Mouse (Mus musculus) embryonic facial prominence, embryonic 12.5 days (tissue): ENCODE data around the gene Cnppd1. TPM values are rescaled to one million over a fixed set of nuclear protein-coding genes. Genes with fewer than 3 reads are reported as not detected.

ENCODE experiments used
- ATAC-seq: fragments of 200-750 bp; cut with Nextera tagmentation; 2 replicates; pipeline ENCODE4 v1.8.0; 2017; ENCODE audit not compliant: insufficient number of reproducible peaks, insufficient read depth, low FRiP score, low TSS enrichment
- H3K27ac ChIP-seq: fragments of 300-500 bp; sonication (generic); 2 replicates; pipeline ENCODE4 v1.5.1; 2016; ENCODE audit warnings: mild to moderate bottlenecking
- H3K27me3 ChIP-seq: fragments of 300-500 bp; sonication (generic); 2 replicates; pipeline ENCODE4 v1.6.1; 2016; ENCODE audit warnings: mild to moderate bottlenecking, moderate library complexity
- H3K36me3 ChIP-seq: fragments of 300-500 bp; sonication (generic); 2 replicates; pipeline ENCODE4 v1.6.1; 2016; ENCODE audit warnings: mild to moderate bottlenecking
- H3K4me1 ChIP-seq: fragments of 300-500 bp; sonication (generic); 2 replicates; pipeline ENCODE4 v1.6.1; 2016
- H3K4me2 ChIP-seq: fragments of 300-500 bp; sonication (generic); replicated peaks from 2 replicates; pipeline ENCODE4 v1.6.1; 2016; ENCODE audit warnings: mild to moderate bottlenecking, moderate library complexity
- H3K4me3 ChIP-seq: fragments of 300-500 bp; sonication (generic); 2 replicates; pipeline ENCODE4 v1.5.1; 2016; ENCODE audit warnings: mild to moderate bottlenecking
- H3K9ac ChIP-seq: fragments of 300-500 bp; sonication (generic); 2 replicates; pipeline ENCODE4 v1.6.1; 2016; ENCODE audit warnings: mild to moderate bottlenecking, moderate library complexity
- H3K9me3 ChIP-seq: fragments of 300-500 bp; sonication (generic); 2 replicates; pipeline ENCODE4 v1.6.1; 2016; ENCODE audit warnings: mild to moderate bottlenecking, moderate library complexity
- WGBS: fragments of 180-500 bp; shearing (Covaris S2); methylation state at CpG from one replicate; pipeline ENCODE4 v1.1.7; 2016; 5-methylcytosine and 5-hydroxymethylcytosine counted together
- polyA plus RNA-seq: library from polyadenylated mRNA; unstranded; fragments of >200 nt; fragmentation: Nextera tagmentation; extraction: Ambion mirVana; gene quantifications from 2 replicates; pipeline ENCODE4 v1.2.1, GENCODE M21; 2016

The Cnppd1 gene
- polyA plus RNA-seq, 1 experiment from 2014 or later = 45.1 TPM

DNA sequence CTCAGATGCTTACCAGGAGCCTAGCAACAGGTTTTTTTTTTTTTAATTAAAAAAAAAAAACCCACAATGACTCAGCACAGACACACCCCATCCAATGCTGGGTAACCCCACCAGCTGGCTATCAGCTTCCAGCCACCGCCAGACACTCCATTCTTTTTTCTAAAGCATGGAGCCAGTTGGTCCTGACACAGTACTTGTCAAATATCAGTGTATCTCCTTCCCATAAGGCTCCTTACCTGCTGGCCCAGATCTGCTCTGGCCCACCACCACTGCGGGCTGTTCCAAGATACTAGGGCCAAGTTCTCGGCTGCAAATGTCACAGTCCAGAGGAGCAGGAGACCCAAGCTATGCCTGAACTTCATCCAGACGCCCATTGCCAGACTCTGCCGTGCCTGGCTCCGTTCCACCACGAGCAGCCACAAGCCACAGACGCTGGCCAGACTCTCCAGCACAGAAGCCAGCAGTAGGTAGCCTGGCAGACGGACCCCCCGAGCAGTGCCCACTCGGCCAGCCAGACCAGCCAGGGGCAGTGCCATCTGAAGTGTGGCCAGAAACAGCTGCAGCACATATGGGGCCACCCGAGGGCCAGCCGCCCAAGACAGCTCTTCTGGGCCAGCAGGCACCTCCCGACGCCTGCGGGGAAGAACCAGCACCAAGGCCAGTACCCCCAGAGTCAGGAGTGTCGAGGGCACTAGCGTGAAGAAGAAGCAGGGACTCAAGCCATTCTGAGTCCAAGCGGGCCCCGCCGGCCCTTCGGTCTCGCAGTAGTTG lies 37.0 kb upstream of the Cnppd1 start:
- Histone ChIP-seq H3K27me3 (no peaks in the 10 kb centered on the region), H3K9ac (peak overlapping the region; percentile 58), H3K4me2 (peak overlapping the region; percentile 89), H3K36me3 (peaks cover 58% of the 10 kb centered on the region), H3K9me3 (no peaks in the 10 kb centered on the region), H3K4me3 (peak overlapping the region; percentile 57), H3K27ac (no peak overlapping the region), H3K4me1 (peaks cover 16% of the 10 kb centered on the region)
- peak; percentile 11; the same call in 1 of the 2 replicates for ATAC-seq
- 11% methylated on average over 23 of the region's 23 CpGs for WGBS

DNA sequence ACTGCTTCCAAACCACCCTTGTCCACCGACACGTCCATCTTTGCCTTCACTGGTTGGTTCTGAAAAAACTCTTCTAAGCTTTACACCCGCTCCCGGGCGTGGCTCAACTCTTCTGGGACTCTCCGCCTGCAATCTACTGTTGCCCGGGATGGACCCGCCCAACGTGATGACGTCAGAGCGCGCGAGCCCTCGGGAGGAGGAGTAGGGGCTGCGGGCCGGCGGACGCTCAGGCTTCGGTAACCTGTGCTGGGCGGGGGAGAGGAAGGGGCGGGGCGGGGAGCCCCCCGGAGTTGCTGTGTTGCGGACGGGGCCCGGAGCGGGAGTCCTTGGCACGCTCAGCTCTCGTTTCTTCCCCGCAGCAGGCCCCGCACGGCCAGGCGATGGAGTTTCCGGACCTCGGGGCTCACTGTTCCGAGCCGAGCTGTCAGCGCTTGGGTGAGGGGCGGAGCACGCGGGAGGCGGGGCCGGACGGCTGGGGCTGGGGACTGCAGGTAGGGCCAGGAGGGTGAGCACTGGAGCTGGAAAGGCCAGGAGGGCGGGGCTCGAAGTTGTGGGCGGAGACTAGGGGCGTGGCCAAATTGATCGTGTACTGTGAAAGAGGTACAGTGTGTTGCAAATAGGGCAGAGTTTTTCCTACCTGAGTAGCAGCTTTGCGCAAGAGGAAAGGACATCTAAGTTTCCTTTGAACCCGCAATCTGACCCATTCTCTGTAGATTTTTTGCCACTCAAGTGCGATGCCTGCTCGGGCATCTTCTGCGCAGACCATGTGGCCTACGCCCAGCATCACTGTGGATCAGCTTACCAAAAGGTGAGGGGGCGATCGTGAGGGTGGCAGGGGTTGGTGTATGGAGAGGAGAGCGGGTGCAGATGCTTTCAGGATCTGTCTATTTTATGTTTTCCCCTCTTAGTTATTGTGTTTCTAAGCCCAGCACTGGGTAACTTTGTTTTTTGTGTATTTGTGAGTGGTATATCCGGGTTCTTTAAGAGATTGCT lies 26.3 kb upstream of the Cnppd1 start, which contains the start of gene Zfand2b:
Gene Zfand2b, plus strand, starts transcription at position 175 of the 993 bp plus-strand sequence.
- H3K27ac ChIP-seq = peak within 1 kb of the TSS; percentile 93
- 2% methylated on average over 57 of the region's 59 CpGs for WGBS
- peak; percentile 98 for ATAC-seq

GRCm38 (mm10) chr1:75168093-75168471 lies 25.6 kb upstream of the Cnppd1 start:
- H3K9ac ChIP-seq = peak overlapping the region; percentile 58
- peak overlapping the region; percentile 93 for H3K27ac ChIP-seq
- peaks cover 13% of the 10 kb centered on the region for H3K4me1 ChIP-seq
- H3K4me2 ChIP-seq = peak overlapping the region; percentile 65
- no peak for ATAC-seq
- 8% methylated on average over 7 of the region's 7 CpGs for WGBS
- peaks cover 30% of the 10 kb centered on the region for H3K36me3 ChIP-seq
- H3K27me3 ChIP-seq = no peaks in the 10 kb centered on the region
- H3K9me3 ChIP-seq = no peaks in the 10 kb centered on the region
- H3K4me3 ChIP-seq = peak overlapping the region; percentile 75

More for the DNA sequence above, 26.3 kb upstream of the Cnppd1 start, which contains the start of gene Zfand2b:
- H3K9ac ChIP-seq = peak within 1 kb of the TSS; percentile 58
- H3K36me3 ChIP-seq = peaks cover 37% of the 10 kb centered on the region
- H3K4me1 ChIP-seq = peaks cover 13% of the 10 kb centered on the region
- H3K4me3 ChIP-seq = peak within 1 kb of the TSS; percentile 75
- no peaks in the 10 kb centered on the region for H3K27me3 ChIP-seq
- peak within 1 kb of the TSS; percentile 65 for H3K4me2 ChIP-seq
- H3K9me3 ChIP-seq = no peaks in the 10 kb centered on the region

DNA sequence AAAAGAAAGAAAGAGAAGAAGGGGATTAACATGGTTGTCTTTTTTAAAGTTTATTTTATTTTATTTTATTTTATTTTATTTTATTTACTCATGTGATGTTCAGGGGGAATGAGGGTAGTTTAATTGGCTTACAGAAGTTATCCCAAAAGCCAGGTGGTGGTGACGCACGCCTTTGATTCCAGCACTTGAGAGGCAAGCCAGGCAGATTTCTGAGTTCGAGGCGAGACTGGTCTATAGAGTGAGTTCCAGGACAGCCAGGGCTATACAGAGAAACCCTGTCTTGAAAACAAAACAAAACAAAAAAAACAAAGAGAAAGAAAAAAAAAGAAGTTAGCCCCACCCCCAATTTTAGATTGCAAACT lies 17.7 kb upstream of the Cnppd1 start:
- Histone ChIP-seq H3K9ac (no peak overlapping the region), H3K4me1 (no peaks in the 10 kb centered on the region), H3K27ac (no peak overlapping the region), H3K4me2 (no peak overlapping the region), H3K36me3 (no peaks in the 10 kb centered on the region), H3K9me3 (no peaks in the 10 kb centered on the region), H3K27me3 (0 out of 2 replicates have a peak, but pooled peaks cover 3% of the 10 kb centered on the region), H3K4me3 (no peak overlapping the region)
- no peak for ATAC-seq
- 88% methylated on average over 4 of the region's 4 CpGs for WGBS

GRCm38 (mm10) chr1:75159540-75160255 lies 17.2 kb upstream of the Cnppd1 start:
- no peak for ATAC-seq
- H3K9ac ChIP-seq = no peak overlapping the region
- no peaks in the 10 kb centered on the region for H3K9me3 ChIP-seq
- H3K36me3 ChIP-seq = no peaks in the 10 kb centered on the region
- 0 out of 2 replicates have a peak, but pooled peaks cover 3% of the 10 kb centered on the region for H3K27me3 ChIP-seq
- no peak overlapping the region for H3K4me2 ChIP-seq
- WGBS = 68% methylated on average over 5 of the region's 5 CpGs
- no peaks in the 10 kb centered on the region for H3K4me1 ChIP-seq
- H3K4me3 ChIP-seq = no peak overlapping the region
- no peak overlapping the region for H3K27ac ChIP-seq

DNA sequence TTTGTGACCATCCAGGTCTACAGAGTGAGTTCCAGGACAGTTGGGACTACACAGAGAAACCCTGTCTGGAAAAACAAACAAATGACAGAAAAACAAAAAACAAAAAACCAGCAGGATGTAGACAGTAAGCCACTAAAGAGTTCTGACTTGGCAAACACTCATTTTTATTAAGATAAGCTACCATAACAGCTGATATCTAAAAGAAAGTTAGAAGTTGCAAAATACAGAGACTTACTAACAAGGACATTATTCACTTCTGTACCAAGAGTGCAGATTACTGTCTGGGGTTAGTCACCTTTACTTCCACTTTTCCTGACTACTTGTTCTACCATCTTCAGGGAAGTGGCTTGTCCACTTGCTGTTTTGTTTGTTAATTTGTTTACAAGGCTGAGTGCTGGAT lies 16.5 kb upstream of the Cnppd1 start:
- H3K4me2 ChIP-seq = no peak overlapping the region
- H3K4me3 ChIP-seq = no peak overlapping the region
- H3K27ac ChIP-seq = no peak overlapping the region
- H3K36me3 ChIP-seq = no peaks in the 10 kb centered on the region
- no peak overlapping the region for H3K9ac ChIP-seq
- ATAC-seq = no peak
- H3K27me3 ChIP-seq = 0 out of 2 replicates have a peak, but pooled peaks cover 3% of the 10 kb centered on the region
- H3K4me1 ChIP-seq = no peaks in the 10 kb centered on the region
- H3K9me3 ChIP-seq = no peaks in the 10 kb centered on the region

- no peak overlapping the region for H3K4me2 ChIP-seq
- no peak for ATAC-seq
- no peaks in the 10 kb centered on the region for H3K9me3 ChIP-seq
- no peak overlapping the region for H3K4me3 ChIP-seq
- no peaks in the 10 kb centered on the region for H3K36me3 ChIP-seq
- no peaks in the 10 kb centered on the region for H3K4me1 ChIP-seq
- 76% methylated on average over 3 of the region's 3 CpGs for WGBS
- 0 out of 2 replicates have a peak, but pooled peaks cover 3% of the 10 kb centered on the region for H3K27me3 ChIP-seq
- no peak overlapping the region for H3K9ac ChIP-seq
- H3K27ac ChIP-seq = no peak overlapping the region
These were observed 13.3 kb upstream of the Cnppd1 start for GRCm38 (mm10) chr1:75155837-75156236.

GRCm38 (mm10) chr1:75148727-75149126 lies 6.2 kb upstream of the Cnppd1 start:
- no peaks in the 10 kb centered on the region for H3K9me3 ChIP-seq
- H3K27me3 ChIP-seq = no peaks in the 10 kb centered on the region
- H3K4me1 ChIP-seq = peaks cover 3% of the 10 kb centered on the region; the same call in 1 of the 2 replicates
- H3K9ac ChIP-seq = no peak overlapping the region
- ATAC-seq = no peak
- no peak overlapping the region for H3K4me2 ChIP-seq
- WGBS = 90% methylated on average over 4 of the region's 4 CpGs
- no peak overlapping the region for H3K4me3 ChIP-seq
- H3K36me3 ChIP-seq = peaks cover 51% of the 10 kb centered on the region
- H3K27ac ChIP-seq = no peak overlapping the region

GRCm38 (mm10) chr1:75147411-75148135 lies 5.1 kb upstream of the Cnppd1 start:
- Histone ChIP-seq H3K4me3 (no peak overlapping the region), H3K9ac (no peak overlapping the region), H3K9me3 (no peaks in the 10 kb centered on the region), H3K27ac (no peak overlapping the region), H3K27me3 (no peaks in the 10 kb centered on the region), H3K4me2 (no peak overlapping the region), H3K36me3 (peaks cover 51% of the 10 kb centered on the region), H3K4me1 (peaks cover 4% of the 10 kb centered on the region; the same call in 1 of the 2 replicates)
- no peak for ATAC-seq
- WGBS = 76% methylated on average over 7 of the region's 7 CpGs

DNA sequence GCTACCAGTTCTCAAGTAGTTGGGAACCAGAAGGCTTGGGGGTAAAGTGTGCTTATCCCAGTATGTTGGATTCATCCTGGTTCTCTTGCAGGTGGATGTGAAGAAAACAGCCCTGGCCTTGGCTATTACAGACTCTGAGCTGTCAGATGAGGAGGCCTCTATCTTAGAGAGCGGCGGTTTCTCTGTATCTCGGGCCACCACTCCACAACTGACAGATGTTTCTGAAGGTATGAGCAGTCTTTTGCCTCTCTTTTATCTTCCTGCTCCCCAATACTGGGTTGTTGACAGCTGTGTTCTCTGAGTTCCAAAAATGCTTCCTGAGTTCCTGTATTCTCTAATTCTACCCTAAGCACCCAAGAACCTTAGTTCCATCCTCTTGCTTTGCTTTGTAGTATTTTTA lies 3.1 kb upstream of the Cnppd1 start:
- no peak overlapping the region for H3K27ac ChIP-seq
- peaks cover 11% of the 10 kb centered on the region for H3K4me1 ChIP-seq
- no peaks in the 10 kb centered on the region for H3K9me3 ChIP-seq
- 95% methylated on average over 3 of the region's 3 CpGs for WGBS
- peaks cover 51% of the 10 kb centered on the region for H3K36me3 ChIP-seq
- H3K4me2 ChIP-seq = no peak overlapping the region
- no peak for ATAC-seq
- H3K9ac ChIP-seq = no peak overlapping the region
- no peaks in the 10 kb centered on the region for H3K27me3 ChIP-seq
- H3K4me3 ChIP-seq = no peak overlapping the region
